Mouse (Mus musculus): ENCODE results near the gene Zfp580.

- no peak for TF ChIP-seq CTCF (IDR thresholded peaks at IDR 0.05; ENCODE audit: extremely low read depth, insufficient read depth, low read length)
- no peak for TF ChIP-seq POLR2A (IDR thresholded peaks at IDR 0.05; ENCODE audit: extremely low read depth, insufficient read depth, low read length)
Measured at GRCm38 (mm10) chr7:5035628-5036027, 15.7 kb upstream of the Zfp580 start.
